Mouse (Mus musculus): Measurements from ENCODE around the gene Mss51. TPM values are rescaled to one million over a fixed set of nuclear protein-coding genes. Genes with fewer than 3 reads are reported as not detected.

Mss51 gene
- total RNA-seq, 1 experiment = 1.1 TPM

DNA sequence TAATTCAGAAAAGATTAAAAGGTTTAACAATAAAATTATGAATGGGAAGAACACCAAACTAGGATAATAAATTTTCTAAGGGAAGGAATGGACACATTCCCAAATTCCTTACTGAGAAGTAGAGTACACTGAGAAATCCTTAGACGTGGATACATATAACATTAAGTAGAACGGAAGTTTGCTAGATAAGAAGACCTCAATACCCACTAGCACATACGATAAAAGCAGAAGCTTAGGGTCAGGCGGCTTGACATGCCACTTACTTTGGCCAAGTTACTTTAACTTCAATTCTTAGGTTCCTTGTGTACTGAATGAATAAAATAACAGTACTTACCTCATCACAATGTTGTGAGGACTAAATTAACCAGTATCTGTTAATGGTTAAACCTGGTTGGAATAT is 32.9 kb upstream of the Mss51 start:
- Histone ChIP-seq H3K36me3 (ENCODE audit: control insufficient read depth, insufficient read depth, low read length, poor library complexity, severe bottlenecking) (no peaks in the 10 kb centered on the region), H3K9ac (ENCODE audit: insufficient read depth, low read depth, low read length, poor library complexity, severe bottlenecking) (no peak overlapping the region), H3K27ac (ENCODE audit: insufficient read depth, low read depth, low read length, poor library complexity, severe bottlenecking) (no peak overlapping the region), H3K4me1 (ENCODE audit: control insufficient read depth in 2 of 2, insufficient read depth in 2 of 2, low read length in 2 of 2, poor library complexity in 1 of 2) (no peaks in the 10 kb centered on the region), H3K9me3 (ENCODE audit: control insufficient read depth, insufficient read depth, low read depth, low read length) (no peaks in the 10 kb centered on the region), H3K4me3 (ENCODE audit: insufficient read depth in 1 of 2, low read depth in 1 of 2, low read length in 2 of 2, poor library complexity in 1 of 2, severe bottlenecking in 1 of 2) (no peak overlapping the region)
- no peak for DNase-seq (ENCODE audit: low read depth, low spot score)
- in situ Hi-C loops (cut with MboI; ENCODE audit: low sequenced_read_pairs in 2 of 2, unreplicated experiment in 2 of 2) = no loop called here
- TF ChIP-seq ZC3H11A (IDR thresholded peaks at IDR 0.05; ENCODE audit: borderline replicate concordance, low read depth, low read length) (no peak), CHD2 (IDR thresholded peaks at IDR 0.05; ENCODE audit: low read depth, low read length) (no peak), MAFK (IDR thresholded peaks at IDR 0.05; ENCODE audit: insufficient read depth, low read depth, low read length) (no peak), ZNF384 (IDR thresholded peaks at IDR 0.05; ENCODE audit: low read depth, low read length) (no peak), HCFC1 (IDR thresholded peaks at IDR 0.05; ENCODE audit: borderline replicate concordance, insufficient read depth, low read length) (no peak)

DNA sequence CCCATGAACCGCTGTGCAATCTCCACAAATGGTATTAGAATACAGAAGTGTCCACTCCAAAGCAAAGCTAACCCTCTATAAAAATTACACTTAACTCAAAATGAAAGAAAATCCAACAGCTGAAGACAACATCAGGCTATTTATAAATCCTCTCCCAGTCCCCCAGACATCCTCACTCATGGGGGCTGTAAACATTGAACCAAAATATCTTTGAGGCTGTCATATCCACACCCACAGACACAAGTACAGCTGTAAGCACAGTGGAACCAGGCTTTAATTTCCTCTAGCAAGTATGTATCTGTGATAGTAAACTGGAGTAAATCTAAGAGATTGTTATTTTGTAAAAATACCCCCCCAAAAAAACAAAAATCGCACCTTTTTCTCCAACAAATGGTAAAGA is 23.5 kb upstream of the Mss51 start:
- no peak overlapping the region for H3K4me3 ChIP-seq (ENCODE audit: insufficient read depth in 1 of 2, low read depth in 1 of 2, low read length in 2 of 2, poor library complexity in 1 of 2, severe bottlenecking in 1 of 2)
- H3K9me3 ChIP-seq (ENCODE audit: control insufficient read depth, insufficient read depth, low read depth, low read length) = no peaks in the 10 kb centered on the region
- H3K27ac ChIP-seq (ENCODE audit: insufficient read depth, low read depth, low read length, poor library complexity, severe bottlenecking) = no peak overlapping the region
- in situ Hi-C loops (cut with MboI; ENCODE audit: low sequenced_read_pairs in 2 of 2, unreplicated experiment in 2 of 2) = no loop called here
- DNase-seq (ENCODE audit: low read depth, low spot score) = no peak
- TF ChIP-seq MAFK (IDR thresholded peaks at IDR 0.05; ENCODE audit: insufficient read depth, low read depth, low read length) = no peak
- TF ChIP-seq HCFC1 (IDR thresholded peaks at IDR 0.05; ENCODE audit: borderline replicate concordance, insufficient read depth, low read length) = no peak
- TF ChIP-seq CHD2 (IDR thresholded peaks at IDR 0.05; ENCODE audit: low read depth, low read length) = no peak
- no peak for TF ChIP-seq ZC3H11A (IDR thresholded peaks at IDR 0.05; ENCODE audit: borderline replicate concordance, low read depth, low read length)
- TF ChIP-seq ZNF384 (IDR thresholded peaks at IDR 0.05; ENCODE audit: low read depth, low read length) = no peak
- H3K4me1 ChIP-seq (ENCODE audit: control insufficient read depth in 2 of 2, insufficient read depth in 2 of 2, low read length in 2 of 2, poor library complexity in 1 of 2) = no peaks in the 10 kb centered on the region
- no peak overlapping the region for H3K9ac ChIP-seq (ENCODE audit: insufficient read depth, low read depth, low read length, poor library complexity, severe bottlenecking)
- no peaks in the 10 kb centered on the region; the same call in 1 of the 2 replicates for H3K36me3 ChIP-seq (ENCODE audit: control insufficient read depth, insufficient read depth, low read length, poor library complexity, severe bottlenecking)

DNA sequence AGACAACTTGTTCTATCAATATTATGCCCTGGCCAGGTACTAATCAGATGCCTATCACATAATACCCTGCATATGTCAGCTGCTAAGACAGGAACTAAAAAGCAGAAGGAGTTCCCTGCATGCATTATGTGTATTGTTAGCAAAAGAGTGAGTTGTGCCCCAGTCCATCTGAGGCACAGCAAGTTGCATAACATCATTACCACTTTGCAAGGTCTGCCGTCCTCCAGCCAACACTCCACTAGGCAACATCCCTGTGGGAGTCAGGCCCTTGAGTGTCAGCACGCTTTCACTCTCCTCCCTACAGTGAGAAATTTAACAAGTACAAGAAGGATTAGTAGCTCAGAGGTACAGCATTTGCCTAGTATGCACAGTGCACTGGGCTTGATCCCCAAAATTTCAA is 11.7 kb upstream of the Mss51 start:
- TF ChIP-seq CHD2 (IDR thresholded peaks at IDR 0.05; ENCODE audit: low read depth, low read length) = no peak

DNA sequence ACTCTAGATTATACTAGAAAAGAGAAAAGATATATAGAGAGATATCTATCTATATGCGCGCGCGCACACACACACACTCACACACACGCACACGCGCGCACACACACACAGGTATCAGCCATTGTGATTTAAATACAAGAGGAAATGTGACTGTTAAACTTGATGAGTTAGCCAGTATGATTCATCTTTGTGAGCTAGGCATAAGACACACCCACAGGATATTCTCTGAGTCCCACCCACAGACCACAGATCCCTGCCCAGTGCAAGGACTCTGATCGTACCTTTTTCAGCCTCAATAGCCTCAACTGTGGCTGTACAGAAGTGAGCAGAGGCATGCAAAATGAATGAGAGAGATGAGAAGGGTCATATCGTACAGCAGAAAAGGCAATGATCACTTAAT is 6.3 kb upstream of the Mss51 start:
- Histone ChIP-seq H3K4me3 (ENCODE audit: insufficient read depth in 1 of 2, low read depth in 1 of 2, low read length in 2 of 2, poor library complexity in 1 of 2, severe bottlenecking in 1 of 2) (no peak overlapping the region), H3K4me1 (ENCODE audit: control insufficient read depth in 2 of 2, insufficient read depth in 2 of 2, low read length in 2 of 2, poor library complexity in 1 of 2) (no peaks in the 10 kb centered on the region), H3K9me3 (ENCODE audit: control insufficient read depth, insufficient read depth, low read depth, low read length) (no peaks in the 10 kb centered on the region), H3K27ac (ENCODE audit: insufficient read depth, low read depth, low read length, poor library complexity, severe bottlenecking) (no peak overlapping the region), H3K9ac (ENCODE audit: insufficient read depth, low read depth, low read length, poor library complexity, severe bottlenecking) (no peak overlapping the region), H3K36me3 (ENCODE audit: control insufficient read depth, insufficient read depth, low read length, poor library complexity, severe bottlenecking) (peaks cover 4% of the 10 kb centered on the region)
- TF ChIP-seq ZC3H11A (IDR thresholded peaks at IDR 0.05; ENCODE audit: borderline replicate concordance, low read depth, low read length) (no peak), MAFK (IDR thresholded peaks at IDR 0.05; ENCODE audit: insufficient read depth, low read depth, low read length) (no peak), HCFC1 (IDR thresholded peaks at IDR 0.05; ENCODE audit: borderline replicate concordance, insufficient read depth, low read length) (no peak), ZNF384 (IDR thresholded peaks at IDR 0.05; ENCODE audit: low read depth, low read length) (no peak), CHD2 (IDR thresholded peaks at IDR 0.05; ENCODE audit: low read depth, low read length) (no peak)
- DNase-seq (ENCODE audit: low read depth, low spot score) = no peak
- in situ Hi-C loops (cut with MboI; ENCODE audit: low sequenced_read_pairs in 2 of 2, unreplicated experiment in 2 of 2) = no loop called here

More for the DNA sequence above, 11.7 kb upstream of the Mss51 start:
- DNase-seq (ENCODE audit: low read depth, low spot score) = no peak
- H3K9me3 ChIP-seq (ENCODE audit: control insufficient read depth, insufficient read depth, low read depth, low read length) = no peaks in the 10 kb centered on the region
- no peaks in the 10 kb centered on the region for H3K4me1 ChIP-seq (ENCODE audit: control insufficient read depth in 2 of 2, insufficient read depth in 2 of 2, low read length in 2 of 2, poor library complexity in 1 of 2)
- no peak overlapping the region for H3K9ac ChIP-seq (ENCODE audit: insufficient read depth, low read depth, low read length, poor library complexity, severe bottlenecking)
- in situ Hi-C loops (cut with MboI; ENCODE audit: low sequenced_read_pairs in 2 of 2, unreplicated experiment in 2 of 2) = no loop called here
- H3K27ac ChIP-seq (ENCODE audit: insufficient read depth, low read depth, low read length, poor library complexity, severe bottlenecking) = no peak overlapping the region
- no peak overlapping the region for H3K4me3 ChIP-seq (ENCODE audit: insufficient read depth in 1 of 2, low read depth in 1 of 2, low read length in 2 of 2, poor library complexity in 1 of 2, severe bottlenecking in 1 of 2)
- peaks cover 3% of the 10 kb centered on the region; the same call in 1 of the 2 replicates for H3K36me3 ChIP-seq (ENCODE audit: control insufficient read depth, insufficient read depth, low read length, poor library complexity, severe bottlenecking)

DNA sequence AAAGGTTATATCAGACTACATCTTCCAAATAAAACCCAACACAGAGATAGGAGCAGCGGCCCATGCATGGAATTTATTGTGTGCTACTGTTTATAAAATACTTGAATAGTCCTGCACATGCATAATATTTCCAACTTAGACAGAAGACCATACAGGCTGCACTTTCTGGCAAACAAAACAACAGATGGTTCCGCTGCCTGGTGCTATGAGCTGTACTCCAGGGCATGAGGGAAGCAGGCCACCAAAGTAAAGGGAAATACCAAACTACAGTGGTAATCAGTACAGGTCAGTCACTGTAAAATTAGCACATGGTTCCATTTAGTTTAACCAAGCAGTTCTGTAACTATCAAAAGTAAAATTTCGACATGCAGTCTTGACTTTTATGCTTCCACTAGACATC is 3.3 kb upstream of the Mss51 start:
- Histone ChIP-seq H3K4me1 (ENCODE audit: control insufficient read depth in 2 of 2, insufficient read depth in 2 of 2, low read length in 2 of 2, poor library complexity in 1 of 2) (no peaks in the 10 kb centered on the region), H3K9me3 (ENCODE audit: control insufficient read depth, insufficient read depth, low read depth, low read length) (no peaks in the 10 kb centered on the region), H3K36me3 (ENCODE audit: control insufficient read depth, insufficient read depth, low read length, poor library complexity, severe bottlenecking) (peaks cover 4% of the 10 kb centered on the region), H3K4me3 (ENCODE audit: insufficient read depth in 1 of 2, low read depth in 1 of 2, low read length in 2 of 2, poor library complexity in 1 of 2, severe bottlenecking in 1 of 2) (no peak overlapping the region), H3K9ac (ENCODE audit: insufficient read depth, low read depth, low read length, poor library complexity, severe bottlenecking) (no peak overlapping the region), H3K27ac (ENCODE audit: insufficient read depth, low read depth, low read length, poor library complexity, severe bottlenecking) (no peak overlapping the region)
- in situ Hi-C loops (cut with MboI; ENCODE audit: low sequenced_read_pairs in 2 of 2, unreplicated experiment in 2 of 2) = loop anchor here in 1 of 2 experiments (25.0 kb wide), 1 partner anchor 113 kb away; the partner anchor contains the start of genes Dnajc9 and Mrps16
- TF ChIP-seq CHD2 (IDR thresholded peaks at IDR 0.05; ENCODE audit: low read depth, low read length) = no peak
- no peak for TF ChIP-seq ZNF384 (IDR thresholded peaks at IDR 0.05; ENCODE audit: low read depth, low read length)
- TF ChIP-seq HCFC1 (IDR thresholded peaks at IDR 0.05; ENCODE audit: borderline replicate concordance, insufficient read depth, low read length) = no peak
- TF ChIP-seq MAFK (IDR thresholded peaks at IDR 0.05; ENCODE audit: insufficient read depth, low read depth, low read length) = no peak
- no peak for DNase-seq (ENCODE audit: low read depth, low spot score)
